Mouse (Mus musculus) midbrain, embryonic 14.5 days (tissue): ENCODE results near the gene Sqor. TPM values are rescaled to one million over a fixed set of nuclear protein-coding genes. Genes with fewer than 3 reads are reported as not detected.

Experiments used
- ATAC-seq: fragments of 200-750 bp; cut with Nextera tagmentation; 2 replicates; pipeline ENCODE4 v1.8.0; 2017; ENCODE audit warnings: moderate number of reproducible peaks, moderate library complexity; ENCODE audit not compliant: low FRiP score, low TSS enrichment
- DNase-seq: peaks from one replicate; pipeline ENCODE4 v3.0.0-alpha.2; 2015
- H3K27ac ChIP-seq: fragments of 300-500 bp; sonication (generic); replicated peaks from 2 replicates; pipeline ENCODE4 v1.5.1; 2014; ENCODE audit warnings: mild to moderate bottlenecking, low read depth, low read length, moderate library complexity
- H3K27me3 ChIP-seq: fragments of 300-500 bp; sonication (generic); 2 replicates; pipeline ENCODE4 v1.6.1; 2014; ENCODE audit warnings: low read length, control low read depth, mixed read lengths; ENCODE audit not compliant: control insufficient read depth, insufficient read depth
- H3K36me3 ChIP-seq: fragments of 300-500 bp; sonication (generic); 2 replicates; pipeline ENCODE4 v1.6.1; 2014; ENCODE audit warnings: low read length, control low read depth; ENCODE audit not compliant: control insufficient read depth, insufficient read depth
- H3K4me1 ChIP-seq: fragments of 300-500 bp; sonication (generic); 2 replicates; pipeline ENCODE4 v1.6.1; 2014; ENCODE audit warnings: mild to moderate bottlenecking, antibody characterized with exemption, low read length, control low read depth; ENCODE audit not compliant: control insufficient read depth, insufficient read depth
- H3K4me2 ChIP-seq: fragments of 300-500 bp; sonication (generic); 2 replicates; pipeline ENCODE4 v1.6.1; 2014; ENCODE audit warnings: mild to moderate bottlenecking, low read length, moderate library complexity
- H3K4me3 ChIP-seq: fragments of 300-500 bp; sonication (generic); replicated peaks from 2 replicates; pipeline ENCODE4 v1.5.1; 2014; ENCODE audit warnings: low read depth, low read length
- H3K9ac ChIP-seq: fragments of 300-500 bp; sonication (generic); replicated peaks from 2 replicates; pipeline ENCODE4 v1.6.1; 2014; ENCODE audit warnings: mild to moderate bottlenecking, low read length, moderate library complexity
- H3K9me3 ChIP-seq: fragments of 300-500 bp; sonication (generic); 2 replicates; pipeline ENCODE4 v1.6.1; 2016; ENCODE audit warnings: low read length, control low read depth, mixed read lengths; ENCODE audit not compliant: control insufficient read depth
- WGBS: fragments of 180-500 bp; shearing (Covaris S2); extraction: QIAGEN DNeasy Blood & Tissue Kit; methylation state at CpG from one replicate; pipeline ENCODE4 v1.1.7; 2014; 5-methylcytosine and 5-hydroxymethylcytosine counted together
- polyA plus RNA-seq: library from polyadenylated mRNA; unstranded; fragments of >200 nt; fragmentation: Nextera tagmentation; extraction: Ambion mirVana; gene quantifications from 2 replicates; pipeline ENCODE4 v1.2.1, GENCODE M21; 2014

The Sqor gene
- polyA plus RNA-seq, 1 experiment from 2014 or later = 2.1 TPM

GRCm38 (mm10) chr2:122746461-122746860, 18.6 kb upstream of the Sqor start:
- 90% methylated on average over 9 of the region's 9 CpGs for WGBS
- H3K4me1 ChIP-seq = no peaks in the 10 kb centered on the region
- H3K4me3 ChIP-seq = no peak overlapping the region
- H3K9ac ChIP-seq = no peak overlapping the region
- DNase-seq (no peak), ATAC-seq (no peak)
- H3K27me3 ChIP-seq = no peaks in the 10 kb centered on the region
- H3K36me3 ChIP-seq = peaks cover 41% of the 10 kb centered on the region
- H3K4me2 ChIP-seq = no peak overlapping the region
- H3K27ac ChIP-seq = no peak overlapping the region
- H3K9me3 ChIP-seq = no peaks in the 10 kb centered on the region

DNA sequence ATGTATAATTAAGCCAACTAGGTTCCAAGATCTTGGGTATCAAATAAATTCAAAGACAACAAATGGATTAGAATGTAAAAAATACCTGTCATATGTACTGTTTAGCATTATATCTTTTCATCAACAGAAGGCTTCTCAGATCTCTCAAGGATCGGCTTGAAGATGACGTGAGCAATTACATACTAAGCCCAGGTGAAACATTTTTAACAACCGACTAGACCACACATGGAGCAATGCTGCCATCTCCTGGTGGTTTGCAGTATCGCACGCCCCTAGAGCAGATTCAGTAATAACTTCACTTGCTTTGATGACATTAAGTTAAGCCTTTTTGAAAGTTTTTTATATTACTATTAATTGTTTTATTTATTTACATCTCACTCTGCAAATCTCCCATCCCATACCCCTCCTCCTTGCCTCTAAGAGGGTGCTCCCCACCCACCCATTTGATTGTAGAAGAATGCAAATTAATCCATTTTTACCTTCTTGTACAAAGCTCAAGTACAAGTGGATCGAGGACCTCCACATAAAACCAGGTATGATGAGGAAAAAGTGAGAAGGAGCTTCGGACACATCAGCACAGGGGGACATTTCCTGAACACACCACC, 11.2 kb upstream of the Sqor start:
- Histone ChIP-seq H3K27ac (no peak overlapping the region), H3K27me3 (no peaks in the 10 kb centered on the region), H3K4me1 (no peaks in the 10 kb centered on the region), H3K4me3 (no peak overlapping the region), H3K9ac (no peak overlapping the region), H3K36me3 (no peaks in the 10 kb centered on the region; the same call in 1 of the 2 replicates), H3K4me2 (peak overlapping the region; percentile 37), H3K9me3 (no peaks in the 10 kb centered on the region)
- WGBS = 17% methylated on average over 7 of the region's 7 CpGs
- DNase-seq = peak; percentile 91
- no peak; the same call in 1 of the 2 replicates for ATAC-seq

GRCm38 (mm10) chr2:122759791-122760190, 5.2 kb upstream of the Sqor start:
- 98% methylated on average over 1 of the region's 1 CpGs for WGBS
- H3K4me2 ChIP-seq = no peak overlapping the region

DNA sequence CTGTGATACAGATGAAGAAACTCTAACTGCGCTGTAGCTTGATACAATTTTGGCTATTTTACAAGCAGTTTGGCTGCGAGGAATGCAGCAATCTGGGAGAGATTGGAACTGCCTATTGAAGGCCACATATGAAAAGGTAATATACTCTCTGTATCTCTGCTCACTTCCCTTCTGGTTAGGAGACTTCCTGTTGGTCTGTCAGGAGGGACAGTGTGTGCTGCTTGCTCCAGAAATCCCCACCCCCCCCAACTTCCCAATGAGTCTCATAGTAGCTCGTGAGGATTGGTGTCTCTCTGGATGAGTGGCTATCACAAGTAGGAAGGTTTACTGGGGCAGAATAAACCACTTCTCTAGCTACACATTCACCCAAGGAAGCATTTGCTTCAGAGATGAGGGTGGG, 2.0 kb upstream of the Sqor start:
- no peak overlapping the region for H3K4me2 ChIP-seq
- H3K9ac ChIP-seq = no peak overlapping the region
- H3K4me3 ChIP-seq = no peak overlapping the region
- no peaks in the 10 kb centered on the region for H3K36me3 ChIP-seq
- no peak for ATAC-seq
- H3K9me3 ChIP-seq = no peaks in the 10 kb centered on the region
- WGBS = 76% methylated on average over 3 of the region's 3 CpGs
- H3K27ac ChIP-seq = no peak overlapping the region
- no peak for DNase-seq
- 0 out of 2 replicates have a peak, but pooled peaks cover 5% of the 10 kb centered on the region for H3K4me1 ChIP-seq
- H3K27me3 ChIP-seq = 0 out of 2 replicates have a peak, but pooled peaks cover 5% of the 10 kb centered on the region

More at GRCm38 (mm10) chr2:122759791-122760190, 5.2 kb upstream of the Sqor start:
- no peaks in the 10 kb centered on the region for H3K9me3 ChIP-seq
- no peaks in the 10 kb centered on the region for H3K36me3 ChIP-seq
- H3K4me3 ChIP-seq = no peak overlapping the region
- no peak overlapping the region for H3K27ac ChIP-seq
- H3K9ac ChIP-seq = no peak overlapping the region
- no peak for DNase-seq
- H3K27me3 ChIP-seq = 0 out of 2 replicates have a peak, but pooled peaks cover 5% of the 10 kb centered on the region
- ATAC-seq = no peak
- H3K4me1 ChIP-seq = 0 out of 2 replicates have a peak, but pooled peaks cover under 1% of the 10 kb centered on the region

DNA sequence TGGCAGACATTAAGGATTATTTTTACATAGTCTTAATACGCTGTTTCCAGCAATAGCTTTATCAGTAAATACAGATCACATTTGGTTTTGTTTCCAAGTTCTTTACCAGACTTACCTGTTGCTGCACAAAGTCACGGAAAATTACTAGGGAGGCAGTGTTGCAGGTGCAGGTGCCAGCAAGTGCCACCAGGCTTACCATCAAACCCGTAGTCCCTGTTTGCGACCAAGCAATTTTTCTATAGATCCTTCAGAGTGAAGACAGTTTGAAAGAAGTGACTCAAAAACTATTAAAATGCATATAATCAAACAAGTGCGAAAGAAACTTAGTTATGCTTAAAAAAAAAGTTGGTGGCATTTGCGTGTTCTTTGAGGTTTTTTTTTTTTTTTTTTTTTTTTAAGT, 511 bp upstream of the Sqor start:
- H3K27me3 ChIP-seq = 0 out of 2 replicates have a peak, but pooled peaks cover 5% of the 10 kb centered on the region
- DNase-seq = no peak
- WGBS = 56% methylated on average over 6 of the region's 6 CpGs
- H3K9ac ChIP-seq = no peak overlapping the region
- H3K27ac ChIP-seq = no peak overlapping the region
- 0 out of 2 replicates have a peak, but pooled peaks cover 5% of the 10 kb centered on the region for H3K4me1 ChIP-seq
- ATAC-seq = no peak
- H3K4me2 ChIP-seq = peak overlapping the region; percentile 68
- H3K4me3 ChIP-seq = no peak overlapping the region
- no peaks in the 10 kb centered on the region for H3K36me3 ChIP-seq
- H3K9me3 ChIP-seq = no peaks in the 10 kb centered on the region

- Histone ChIP-seq H3K27ac (no peak overlapping the region), H3K9ac (no peak overlapping the region), H3K4me3 (peak overlapping the region; percentile 30; the same call in 1 of the 2 replicates), H3K4me1 (0 out of 2 replicates have a peak, but pooled peaks cover 5% of the 10 kb centered on the region), H3K27me3 (0 out of 2 replicates have a peak, but pooled peaks cover 5% of the 10 kb centered on the region), H3K9me3 (no peaks in the 10 kb centered on the region), H3K4me2 (peak overlapping the region; percentile 68), H3K36me3 (no peaks in the 10 kb centered on the region)
- no peak for DNase-seq
- no peak for ATAC-seq
- WGBS = 36% methylated on average over 3 of the region's 3 CpGs
Observed at GRCm38 (mm10) chr2:122765794-122766145, 733 bp downstream of the Sqor start.

GRCm38 (mm10) chr2:122771002-122771401, 6.0 kb downstream of the Sqor start:
- 72% methylated on average over 2 of the region's 2 CpGs for WGBS
- H3K4me3 ChIP-seq = no peak overlapping the region
- no peak for ATAC-seq

DNA sequence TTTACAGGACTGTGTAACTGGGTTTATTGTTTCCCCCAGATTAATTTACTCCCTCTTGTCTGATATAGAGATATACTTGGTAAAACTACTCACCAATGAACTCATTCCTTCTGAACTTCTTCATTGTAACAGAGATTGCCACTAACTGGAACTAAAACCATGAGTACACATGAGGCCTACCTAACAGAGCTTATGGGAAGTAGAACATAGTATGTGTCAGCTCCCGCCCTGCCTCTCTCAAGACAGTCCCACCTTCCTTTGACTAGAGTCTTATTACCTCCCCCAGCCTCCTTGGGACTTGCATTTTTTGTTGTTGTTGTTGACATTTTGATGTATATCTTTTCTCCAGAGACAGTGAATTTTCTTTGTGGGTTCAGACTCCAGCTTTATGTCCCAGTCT, 7.9 kb downstream of the Sqor start:
- no peak for ATAC-seq
- Histone ChIP-seq H3K4me1 (no peaks in the 10 kb centered on the region), H3K4me3 (no peak overlapping the region), H3K9ac (no peak overlapping the region), H3K4me2 (no peak overlapping the region), H3K27ac (no peak overlapping the region), H3K36me3 (no peaks in the 10 kb centered on the region), H3K9me3 (no peaks in the 10 kb centered on the region), H3K27me3 (no peaks in the 10 kb centered on the region)
- WGBS = 90% methylated on average over 1 of the region's 1 CpGs
- DNase-seq = no peak

More at GRCm38 (mm10) chr2:122771002-122771401, 6.0 kb downstream of the Sqor start:
- Histone ChIP-seq H3K27me3 (no peaks in the 10 kb centered on the region), H3K27ac (no peak overlapping the region), H3K4me1 (no peaks in the 10 kb centered on the region), H3K9ac (no peak overlapping the region), H3K4me2 (no peak overlapping the region), H3K9me3 (no peaks in the 10 kb centered on the region), H3K36me3 (no peaks in the 10 kb centered on the region)
- DNase-seq = no peak

GRCm38 (mm10) chr2:122775491-122775890, 10.5 kb downstream of the Sqor start:
- Histone ChIP-seq H3K36me3 (no peaks in the 10 kb centered on the region), H3K4me1 (no peaks in the 10 kb centered on the region), H3K9ac (no peak overlapping the region), H3K4me2 (no peak overlapping the region), H3K9me3 (no peaks in the 10 kb centered on the region), H3K27ac (no peak overlapping the region), H3K4me3 (no peak overlapping the region), H3K27me3 (no peaks in the 10 kb centered on the region)
- ATAC-seq = no peak
- WGBS = 97% methylated on average over 1 of the region's 1 CpGs
- DNase-seq = no peak
